Mouse (Mus musculus): ENCODE results near the gene Palld. TPM values are rescaled to one million over a fixed set of nuclear protein-coding genes. Genes with fewer than 3 reads are reported as not detected.

Gene Palld
- polyA plus RNA-seq, 1 experiment from 2014 or later: 83.1 TPM

DNA sequence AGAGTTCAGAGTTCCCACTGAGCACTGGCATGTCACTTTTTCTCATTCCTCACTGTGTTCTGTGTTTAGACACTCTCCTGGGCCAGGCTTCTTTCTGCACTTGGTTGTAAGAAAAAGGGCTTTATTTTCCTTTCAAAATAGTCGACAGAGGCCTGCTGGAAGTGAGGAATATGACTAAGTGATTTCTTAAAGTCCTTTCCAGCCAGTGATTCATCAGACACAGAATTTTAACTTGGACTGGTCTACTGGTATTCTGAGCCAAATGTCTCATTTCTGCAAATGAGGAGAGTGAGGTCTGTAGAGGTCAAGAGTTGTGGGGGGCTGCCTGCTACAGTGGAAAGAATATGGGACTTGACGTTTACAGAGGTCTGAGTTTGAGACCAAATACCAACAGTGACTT lies 147.3 kb downstream of the Palld start:
- Histone ChIP-seq H3K4me1 (ENCODE audit: control insufficient read depth, insufficient read depth, low read length) (peaks cover 6% of the 10 kb centered on the region; the same call in 1 of the 2 replicates), H3K9ac (ENCODE audit: low read length) (no peak overlapping the region), H3K9me3 (replicated peaks; ENCODE audit: control insufficient read depth, low read length) (no peaks in the 10 kb centered on the region), H3K36me3 (ENCODE audit: control insufficient read depth, insufficient read depth, low read length) (no peaks in the 10 kb centered on the region), H3K4me3 (replicated peaks; ENCODE audit: low read length) (no peak overlapping the region), H3K27ac (ENCODE audit: low read length) (peak overlapping the region; percentile 4; the same call in 1 of the 2 replicates), H3K4me2 (ENCODE audit: low read depth, low read length) (no peak overlapping the region), H3K27me3 (ENCODE audit: control insufficient read depth, insufficient read depth, low read length) (no peaks in the 10 kb centered on the region)
- WGBS: 46% methylated on average over 2 of the region's 2 CpGs
- ATAC-seq (ENCODE audit: insufficient read depth, low FRiP score): 0 out of 2 replicates have a peak, but pooled peaks have one; percentile 23

DNA sequence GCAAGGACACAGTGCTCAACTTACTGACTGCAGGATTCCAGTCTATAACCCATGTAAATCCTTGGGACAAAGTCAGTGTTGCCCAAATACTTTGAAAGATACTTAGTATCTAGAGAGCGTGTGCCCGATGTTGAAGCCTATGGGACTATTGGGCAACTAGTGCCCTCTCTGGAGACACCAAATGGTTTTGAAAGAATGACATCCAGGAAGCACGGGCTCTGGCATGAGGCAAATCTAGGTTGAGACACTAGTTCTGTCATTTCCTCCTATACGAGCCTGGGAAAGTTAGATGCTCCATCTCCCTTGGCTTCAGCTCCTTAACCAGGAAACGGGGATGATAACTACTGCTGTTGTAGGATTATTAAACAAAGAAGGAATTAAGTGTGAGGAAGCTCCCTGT lies 155.4 kb downstream of the Palld start:
- WGBS: 90% methylated on average over 5 of the region's 5 CpGs
- H3K9me3 ChIP-seq (replicated peaks; ENCODE audit: control insufficient read depth, low read length): no peaks in the 10 kb centered on the region
- H3K4me1 ChIP-seq (ENCODE audit: control insufficient read depth, insufficient read depth, low read length): peaks cover 11% of the 10 kb centered on the region; the same call in 1 of the 2 replicates
- H3K4me3 ChIP-seq (replicated peaks; ENCODE audit: low read length): no peak overlapping the region
- no peak overlapping the region for H3K4me2 ChIP-seq (ENCODE audit: low read depth, low read length)
- no peaks in the 10 kb centered on the region for H3K27me3 ChIP-seq (ENCODE audit: control insufficient read depth, insufficient read depth, low read length)
- no peak overlapping the region for H3K9ac ChIP-seq (ENCODE audit: low read length)
- ATAC-seq (ENCODE audit: insufficient read depth, low FRiP score): no peak
- no peak overlapping the region for H3K27ac ChIP-seq (ENCODE audit: low read length)
- no peaks in the 10 kb centered on the region for H3K36me3 ChIP-seq (ENCODE audit: control insufficient read depth, insufficient read depth, low read length)

DNA sequence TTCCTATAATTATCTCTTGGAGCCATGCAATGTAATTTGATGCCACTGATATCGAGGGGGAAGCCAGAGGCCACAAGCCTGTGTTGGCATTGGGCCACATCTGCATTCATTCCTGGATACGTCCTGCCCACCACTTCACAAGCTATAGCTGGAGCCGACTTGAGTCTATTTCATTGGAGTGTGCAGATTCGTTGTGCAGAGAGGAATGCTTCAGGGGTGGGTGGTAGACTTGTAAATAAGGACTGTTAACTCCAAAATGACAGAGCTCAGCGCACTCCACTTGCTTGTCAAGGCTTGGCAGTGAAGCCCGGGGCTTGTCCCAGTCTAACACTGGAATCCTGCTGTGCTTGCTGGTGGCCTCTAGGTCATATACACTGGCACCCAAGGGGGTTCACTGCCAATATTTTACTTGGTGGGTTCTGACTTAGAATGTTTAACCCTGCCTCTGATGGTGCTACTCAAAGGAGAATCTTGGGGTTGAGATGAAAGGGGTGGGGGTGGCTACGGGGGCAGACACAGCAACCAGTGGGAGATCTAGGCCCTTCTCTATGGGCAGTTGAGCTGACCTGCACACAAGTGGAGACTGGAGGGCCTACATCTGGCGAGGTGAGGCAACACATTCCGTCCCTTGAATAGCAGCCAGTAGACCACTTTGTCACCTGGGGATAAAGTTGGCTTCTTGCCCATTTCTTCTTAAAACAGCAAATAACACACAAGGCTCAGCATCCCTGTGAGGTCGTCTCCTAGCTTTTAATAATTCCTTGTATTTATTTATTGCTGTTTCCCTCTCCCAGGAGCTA lies 157.1 kb downstream of the Palld start:
- WGBS: 34% methylated on average over 10 of the region's 10 CpGs
- peak overlapping the region; percentile 21 for H3K27ac ChIP-seq (ENCODE audit: low read length)

DNA sequence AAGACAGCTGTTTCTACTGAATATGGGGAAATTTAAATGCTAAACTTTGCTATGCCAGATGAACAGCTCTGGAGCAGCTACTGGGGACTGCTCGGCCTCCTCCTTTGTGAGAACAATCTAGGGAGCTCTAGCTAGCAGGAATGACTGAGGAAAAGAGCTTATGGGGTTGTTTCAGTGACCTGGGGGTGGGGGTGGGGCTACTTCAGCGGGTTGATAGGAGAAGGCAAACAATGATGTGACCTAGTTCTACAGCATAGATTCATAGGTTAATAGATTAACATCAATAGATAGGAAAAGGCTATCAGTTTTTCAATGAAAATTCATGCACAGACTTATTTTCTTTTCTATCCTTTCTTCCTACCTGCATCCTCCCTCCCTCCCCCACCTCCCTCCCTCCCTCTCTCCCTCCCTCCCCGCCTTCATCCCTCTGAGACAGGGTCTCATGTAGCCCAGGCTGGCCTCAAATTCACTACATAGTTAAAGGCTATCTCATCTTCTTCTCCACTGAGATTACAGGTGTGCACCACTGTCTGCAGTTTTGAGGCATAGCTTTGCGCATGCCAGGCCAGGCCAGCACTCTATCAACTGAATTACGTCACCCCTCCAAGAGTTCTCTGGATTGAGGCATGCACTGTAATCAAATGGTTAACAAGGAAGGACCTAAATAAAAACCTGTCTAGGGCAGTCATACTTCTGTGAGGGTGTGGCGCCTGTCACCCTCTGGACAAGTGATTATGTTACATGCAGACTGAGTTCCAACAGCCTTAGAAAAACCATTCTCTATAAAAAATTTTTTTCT lies 158.5 kb downstream of the Palld start:
- no peaks in the 10 kb centered on the region for H3K36me3 ChIP-seq (ENCODE audit: control insufficient read depth, insufficient read depth, low read length)
- no peak overlapping the region for H3K4me2 ChIP-seq (ENCODE audit: low read depth, low read length)
- H3K4me1 ChIP-seq (ENCODE audit: control insufficient read depth, insufficient read depth, low read length): peaks cover 11% of the 10 kb centered on the region; the same call in 1 of the 2 replicates
- H3K4me3 ChIP-seq (replicated peaks; ENCODE audit: low read length): no peak overlapping the region
- no peak overlapping the region for H3K27ac ChIP-seq (ENCODE audit: low read length)
- no peak overlapping the region for H3K9ac ChIP-seq (ENCODE audit: low read length)
- no peaks in the 10 kb centered on the region for H3K27me3 ChIP-seq (ENCODE audit: control insufficient read depth, insufficient read depth, low read length)
- 62% methylated on average over 6 of the region's 6 CpGs for WGBS
- no peaks in the 10 kb centered on the region for H3K9me3 ChIP-seq (replicated peaks; ENCODE audit: control insufficient read depth, low read length)
- peak; percentile 88 for ATAC-seq (ENCODE audit: insufficient read depth, low FRiP score)

More for the DNA sequence above, 157.1 kb downstream of the Palld start:
- H3K27me3 ChIP-seq (ENCODE audit: control insufficient read depth, insufficient read depth, low read length): no peaks in the 10 kb centered on the region
- H3K4me3 ChIP-seq (replicated peaks; ENCODE audit: low read length): no peak overlapping the region
- peak; percentile 70; the same call in 1 of the 2 replicates for ATAC-seq (ENCODE audit: insufficient read depth, low FRiP score)
- H3K4me2 ChIP-seq (ENCODE audit: low read depth, low read length): no peak overlapping the region
- no peaks in the 10 kb centered on the region for H3K36me3 ChIP-seq (ENCODE audit: control insufficient read depth, insufficient read depth, low read length)
- peaks cover 11% of the 10 kb centered on the region; the same call in 1 of the 2 replicates for H3K4me1 ChIP-seq (ENCODE audit: control insufficient read depth, insufficient read depth, low read length)
- no peak overlapping the region for H3K9ac ChIP-seq (ENCODE audit: low read length)
- no peaks in the 10 kb centered on the region for H3K9me3 ChIP-seq (replicated peaks; ENCODE audit: control insufficient read depth, low read length)

DNA sequence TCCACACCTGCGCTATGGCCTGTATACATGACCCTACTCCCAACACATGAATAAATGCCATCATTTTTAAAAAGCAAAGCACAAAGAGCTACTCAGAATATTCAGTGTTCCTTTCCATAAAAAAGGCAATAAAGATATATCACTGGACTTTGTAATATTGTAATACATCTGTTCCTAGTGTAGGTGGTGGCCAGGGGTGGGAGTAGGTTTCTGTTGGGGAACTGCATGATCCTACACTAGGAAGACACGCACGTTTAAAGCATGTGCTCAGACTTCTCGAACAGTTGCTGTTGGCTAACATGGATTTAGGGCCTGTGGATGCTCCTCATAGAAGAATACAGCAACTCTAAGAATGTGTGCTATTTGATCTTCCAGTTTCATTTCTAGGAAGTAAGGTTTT lies 165.0 kb downstream of the Palld start:
- 85% methylated on average over 4 of the region's 4 CpGs for whole genome bisulfite sequencing

DNA sequence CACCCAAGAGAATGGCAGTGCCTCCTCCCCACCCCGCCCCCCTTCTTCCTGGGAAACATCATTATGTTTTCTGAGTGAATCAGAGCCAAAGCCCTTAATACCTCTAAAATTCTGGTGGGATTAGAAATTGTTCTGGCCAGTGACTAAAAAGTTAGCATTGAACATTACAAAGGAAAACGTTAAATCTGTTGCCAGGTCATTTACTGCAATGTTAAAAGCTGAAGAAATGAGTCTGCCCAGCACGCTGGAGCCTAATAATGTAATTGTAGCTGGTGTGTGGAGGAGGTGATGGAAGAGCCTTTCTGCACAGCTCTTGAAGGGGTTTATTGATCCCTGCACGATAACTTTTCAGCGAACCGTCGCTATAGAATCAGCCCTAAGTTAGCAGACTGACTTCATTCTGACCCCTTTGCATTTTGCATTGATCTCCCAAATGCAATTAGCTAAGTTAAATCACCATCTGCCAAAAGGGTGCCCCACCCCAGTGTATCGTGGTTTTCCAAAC lies 165.7 kb downstream of the Palld start:
- ATAC-seq (ENCODE audit: insufficient read depth, low FRiP score): no peak
- Histone ChIP-seq H3K27me3 (ENCODE audit: control insufficient read depth, insufficient read depth, low read length) (no peaks in the 10 kb centered on the region), H3K9me3 (replicated peaks; ENCODE audit: control insufficient read depth, low read length) (no peaks in the 10 kb centered on the region), H3K4me3 (replicated peaks; ENCODE audit: low read length) (no peak overlapping the region), H3K9ac (ENCODE audit: low read length) (no peak overlapping the region), H3K27ac (ENCODE audit: low read length) (no peak overlapping the region), H3K4me1 (ENCODE audit: control insufficient read depth, insufficient read depth, low read length) (no peaks in the 10 kb centered on the region), H3K36me3 (ENCODE audit: control insufficient read depth, insufficient read depth, low read length) (no peaks in the 10 kb centered on the region), H3K4me2 (ENCODE audit: low read depth, low read length) (no peak overlapping the region)
- WGBS: 61% methylated on average over 8 of the region's 8 CpGs

More for the DNA sequence above, 165.0 kb downstream of the Palld start:
- Histone ChIP-seq H3K9ac (ENCODE audit: low read length) (no peak overlapping the region), H3K36me3 (ENCODE audit: control insufficient read depth, insufficient read depth, low read length) (no peaks in the 10 kb centered on the region), H3K4me3 (replicated peaks; ENCODE audit: low read length) (no peak overlapping the region), H3K4me1 (ENCODE audit: control insufficient read depth, insufficient read depth, low read length) (no peaks in the 10 kb centered on the region), H3K4me2 (ENCODE audit: low read depth, low read length) (no peak overlapping the region), H3K27me3 (ENCODE audit: control insufficient read depth, insufficient read depth, low read length) (no peaks in the 10 kb centered on the region), H3K9me3 (replicated peaks; ENCODE audit: control insufficient read depth, low read length) (no peaks in the 10 kb centered on the region), H3K27ac (ENCODE audit: low read length) (no peak overlapping the region)
- no peak for ATAC-seq (ENCODE audit: insufficient read depth, low FRiP score)

DNA sequence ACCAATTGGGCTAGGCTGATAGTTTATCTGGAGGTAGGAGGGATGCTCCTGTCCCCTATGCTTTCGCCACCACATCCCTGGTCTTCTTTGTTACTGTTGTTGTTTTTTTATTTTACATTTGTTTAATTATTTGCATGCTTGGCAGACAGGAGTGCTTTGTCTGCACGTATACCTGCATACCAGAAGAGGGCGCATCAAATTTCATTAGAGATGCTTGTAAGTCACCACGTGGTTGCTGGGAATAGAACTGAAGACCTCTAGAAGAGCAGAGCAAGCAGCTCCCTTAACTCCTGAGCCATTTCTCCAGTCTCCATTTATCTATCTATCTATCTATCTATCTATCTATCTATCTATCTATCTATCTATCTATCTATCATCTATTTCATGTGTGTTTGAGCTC lies 166.4 kb downstream of the Palld start:
- H3K4me3 ChIP-seq (replicated peaks; ENCODE audit: low read length): no peak overlapping the region
- 65% methylated on average over 4 of the region's 4 CpGs for WGBS

DNA sequence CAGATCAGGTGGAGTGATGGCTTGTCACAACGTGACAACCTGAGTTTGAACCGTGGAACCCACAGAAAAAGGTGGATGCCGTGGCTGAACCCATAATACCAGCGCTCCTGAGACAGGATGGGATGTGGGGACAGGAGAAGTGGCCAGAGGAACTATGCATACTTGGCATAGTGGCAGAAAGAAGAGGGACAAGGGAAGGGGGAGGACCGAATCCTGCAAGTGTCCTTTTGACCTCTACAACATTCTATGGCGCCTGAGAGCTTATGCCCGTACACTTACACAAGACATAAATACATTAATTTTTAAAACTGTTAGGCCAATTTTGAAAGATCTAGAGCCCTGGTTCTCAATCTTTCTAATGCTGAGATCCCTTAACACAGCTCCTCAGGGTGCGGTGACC lies 168.3 kb downstream of the Palld start:
- H3K9me3 ChIP-seq (replicated peaks; ENCODE audit: control insufficient read depth, low read length): no peaks in the 10 kb centered on the region
- no peak overlapping the region for H3K9ac ChIP-seq (ENCODE audit: low read length)
- H3K27ac ChIP-seq (ENCODE audit: low read length): no peak overlapping the region
- no peak overlapping the region for H3K4me2 ChIP-seq (ENCODE audit: low read depth, low read length)
- no peak overlapping the region for H3K4me3 ChIP-seq (replicated peaks; ENCODE audit: low read length)
- H3K4me1 ChIP-seq (ENCODE audit: control insufficient read depth, insufficient read depth, low read length): no peaks in the 10 kb centered on the region
- H3K27me3 ChIP-seq (ENCODE audit: control insufficient read depth, insufficient read depth, low read length): no peaks in the 10 kb centered on the region
- H3K36me3 ChIP-seq (ENCODE audit: control insufficient read depth, insufficient read depth, low read length): no peaks in the 10 kb centered on the region
- 88% methylated on average over 8 of the region's 8 CpGs for WGBS
- no peak for ATAC-seq (ENCODE audit: insufficient read depth, low FRiP score)

More for the DNA sequence above, 166.4 kb downstream of the Palld start:
- Histone ChIP-seq H3K9ac (ENCODE audit: low read length) (no peak overlapping the region), H3K27ac (ENCODE audit: low read length) (no peak overlapping the region), H3K36me3 (ENCODE audit: control insufficient read depth, insufficient read depth, low read length) (no peaks in the 10 kb centered on the region), H3K27me3 (ENCODE audit: control insufficient read depth, insufficient read depth, low read length) (no peaks in the 10 kb centered on the region), H3K4me1 (ENCODE audit: control insufficient read depth, insufficient read depth, low read length) (no peaks in the 10 kb centered on the region), H3K4me2 (ENCODE audit: low read depth, low read length) (no peak overlapping the region), H3K9me3 (replicated peaks; ENCODE audit: control insufficient read depth, low read length) (no peaks in the 10 kb centered on the region)
- no peak for ATAC-seq (ENCODE audit: insufficient read depth, low FRiP score)

DNA sequence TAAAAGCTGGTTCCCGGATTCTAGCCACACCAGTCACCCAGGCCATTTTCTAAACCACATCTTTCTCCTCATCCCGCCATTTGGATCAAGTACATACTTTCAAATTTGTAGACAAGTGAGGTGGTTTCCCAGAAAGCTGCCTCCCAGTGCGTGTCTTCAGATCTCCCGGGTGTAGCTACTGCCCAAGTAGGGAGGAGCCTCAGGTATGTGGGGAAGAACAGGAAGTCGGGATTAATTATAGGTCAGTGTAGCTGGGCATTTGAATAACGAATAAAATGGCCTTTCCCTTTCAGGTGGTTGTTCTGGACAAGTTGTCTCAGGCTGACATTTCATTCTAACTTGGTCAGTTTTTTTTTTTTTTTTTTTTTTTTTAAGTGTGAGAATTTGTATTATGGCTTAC lies 170.3 kb downstream of the Palld start:
- H3K4me2 ChIP-seq (ENCODE audit: low read depth, low read length): no peak overlapping the region
- H3K9me3 ChIP-seq (replicated peaks; ENCODE audit: control insufficient read depth, low read length): no peaks in the 10 kb centered on the region
- WGBS: 78% methylated on average over 6 of the region's 6 CpGs
- H3K4me3 ChIP-seq (replicated peaks; ENCODE audit: low read length): no peak overlapping the region
- H3K36me3 ChIP-seq (ENCODE audit: control insufficient read depth, insufficient read depth, low read length): no peaks in the 10 kb centered on the region
- H3K9ac ChIP-seq (ENCODE audit: low read length): no peak overlapping the region
- no peak for ATAC-seq (ENCODE audit: insufficient read depth, low FRiP score)
- no peaks in the 10 kb centered on the region for H3K4me1 ChIP-seq (ENCODE audit: control insufficient read depth, insufficient read depth, low read length)
- H3K27me3 ChIP-seq (ENCODE audit: control insufficient read depth, insufficient read depth, low read length): no peaks in the 10 kb centered on the region
- no peak overlapping the region for H3K27ac ChIP-seq (ENCODE audit: low read length)

All from stomach, embryonic 16.5 days (tissue).